Mouse (Mus musculus) limb, embryonic 15.5 days (tissue): ENCODE measurements at regions not wholly inside any gene's neighbourhood (a gene's known extent, or its start where the extent isn't known, plus 50 kb on each side); places are given as distances from the start of the nearest gene placed in this dataset.

Experiments
- ATAC-seq: fragments of 200-750 bp; cut with Nextera tagmentation; 2 replicates; pipeline ENCODE4 v1.8.0; 2017; ENCODE audit warnings: low read depth, moderate TSS enrichment; ENCODE audit not compliant: insufficient number of reproducible peaks, low FRiP score, low TSS enrichment
- H3K27ac ChIP-seq: fragments of 300-500 bp; sonication (generic); 2 replicates; pipeline ENCODE4 v1.5.1; 2015; ENCODE audit warnings: moderate library complexity, mild to moderate bottlenecking, inconsistent platforms
- H3K27me3 ChIP-seq: fragments of 300-500 bp; sonication (generic); 2 replicates; pipeline ENCODE4 v1.6.1; 2015; ENCODE audit warnings: inconsistent platforms
- H3K36me3 ChIP-seq: fragments of 300-500 bp; sonication (generic); 2 replicates; pipeline ENCODE4 v1.6.1; 2015; ENCODE audit warnings: inconsistent platforms
- H3K4me1 ChIP-seq: fragments of 300-500 bp; sonication (generic); 2 replicates; pipeline ENCODE4 v1.6.1; 2015; ENCODE audit warnings: inconsistent platforms
- H3K4me2 ChIP-seq: fragments of 300-500 bp; sonication (generic); 2 replicates; pipeline ENCODE4 v1.6.1; 2015; ENCODE audit warnings: mild to moderate bottlenecking, inconsistent platforms
- H3K4me3 ChIP-seq: fragments of 300-500 bp; sonication (generic); 2 replicates; pipeline ENCODE4 v1.5.1; 2015; ENCODE audit warnings: mild to moderate bottlenecking, inconsistent platforms
- H3K9ac ChIP-seq: fragments of 300-500 bp; sonication (generic); 2 replicates; pipeline ENCODE4 v1.6.1; 2015; ENCODE audit warnings: inconsistent platforms
- H3K9me3 ChIP-seq: fragments of 300-500 bp; sonication (generic); 2 replicates; pipeline ENCODE4 v1.6.1; 2016; ENCODE audit warnings: inconsistent platforms
- WGBS: fragments of 180-500 bp; shearing (Covaris S2); methylation state at CpG from one replicate; pipeline ENCODE4 v1.1.7; 2015; 5-methylcytosine and 5-hydroxymethylcytosine counted together

- Histone ChIP-seq H3K27me3 (no peaks in the 10 kb centered on the region), H3K36me3 (no peaks in the 10 kb centered on the region), H3K4me1 (no peaks in the 10 kb centered on the region), H3K4me2 (no peak overlapping the region), H3K4me3 (no peak overlapping the region), H3K9me3 (no peaks in the 10 kb centered on the region), H3K9ac (no peak overlapping the region), H3K27ac (no peak overlapping the region)
- no peak for ATAC-seq
- 83% methylated on average over 5 of the region's 5 CpGs for WGBS
These were observed 111.4 kb upstream of the Gli2 start for GRCm38 (mm10) chr1:119164811-119165210.

- ATAC-seq: no peak
- no peaks in the 10 kb centered on the region for H3K9me3 ChIP-seq
- no peak overlapping the region for H3K4me2 ChIP-seq
- H3K4me3 ChIP-seq: no peak overlapping the region
- no peak overlapping the region for H3K27ac ChIP-seq
- no peak overlapping the region for H3K9ac ChIP-seq
- no peaks in the 10 kb centered on the region for H3K4me1 ChIP-seq
- no peaks in the 10 kb centered on the region for H3K36me3 ChIP-seq
- H3K27me3 ChIP-seq: no peaks in the 10 kb centered on the region
These were observed 110.4 kb upstream of the Gli2 start for GRCm38 (mm10) chr1:119163846-119164245.

DNA sequence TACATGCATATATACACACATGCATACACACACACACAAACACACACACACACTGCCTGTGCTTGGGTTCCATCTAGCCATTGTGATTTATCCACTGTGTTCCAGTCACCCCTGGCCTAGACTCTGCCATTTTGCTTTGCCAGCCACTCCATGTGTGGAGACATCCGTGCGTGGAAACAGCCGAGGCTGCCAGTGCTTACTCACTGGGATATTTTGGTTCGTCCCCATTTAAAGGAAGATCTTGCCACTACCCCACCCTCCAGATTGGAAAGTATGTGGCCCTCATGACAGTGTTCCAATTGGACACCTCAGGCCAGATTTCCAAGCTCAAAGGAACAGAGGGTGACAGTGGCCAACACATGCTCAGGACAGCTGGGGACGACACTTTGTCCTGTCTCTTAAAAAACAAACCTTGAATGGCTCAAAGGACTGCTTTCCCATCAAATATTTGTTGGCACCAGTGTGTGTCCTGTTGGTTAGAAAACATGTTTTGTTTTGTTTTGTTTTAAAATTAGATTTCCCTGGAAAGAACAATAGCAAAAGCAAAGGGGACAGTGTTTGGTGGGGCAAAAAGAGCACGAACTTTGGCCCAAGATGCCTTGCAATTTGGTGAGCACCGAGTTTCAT, 109.8 kb upstream of the Gli2 start:
- no peaks in the 10 kb centered on the region for H3K4me1 ChIP-seq
- H3K27ac ChIP-seq: no peak overlapping the region
- no peaks in the 10 kb centered on the region for H3K36me3 ChIP-seq
- no peak overlapping the region for H3K9ac ChIP-seq
- ATAC-seq: no peak
- no peak overlapping the region for H3K4me3 ChIP-seq
- no peaks in the 10 kb centered on the region for H3K9me3 ChIP-seq
- no peak overlapping the region for H3K4me2 ChIP-seq
- no peaks in the 10 kb centered on the region for H3K27me3 ChIP-seq
- WGBS: 83% methylated on average over 7 of the region's 7 CpGs

- Histone ChIP-seq H3K9me3 (no peaks in the 10 kb centered on the region), H3K36me3 (no peaks in the 10 kb centered on the region), H3K9ac (no peak overlapping the region), H3K4me2 (no peak overlapping the region), H3K4me1 (no peaks in the 10 kb centered on the region), H3K27me3 (no peaks in the 10 kb centered on the region), H3K27ac (no peak overlapping the region), H3K4me3 (no peak overlapping the region)
- ATAC-seq: no peak
- 76% methylated on average over 3 of the region's 3 CpGs for WGBS
These were observed 108.3 kb upstream of the Gli2 start for GRCm38 (mm10) chr1:119161751-119162150.

DNA sequence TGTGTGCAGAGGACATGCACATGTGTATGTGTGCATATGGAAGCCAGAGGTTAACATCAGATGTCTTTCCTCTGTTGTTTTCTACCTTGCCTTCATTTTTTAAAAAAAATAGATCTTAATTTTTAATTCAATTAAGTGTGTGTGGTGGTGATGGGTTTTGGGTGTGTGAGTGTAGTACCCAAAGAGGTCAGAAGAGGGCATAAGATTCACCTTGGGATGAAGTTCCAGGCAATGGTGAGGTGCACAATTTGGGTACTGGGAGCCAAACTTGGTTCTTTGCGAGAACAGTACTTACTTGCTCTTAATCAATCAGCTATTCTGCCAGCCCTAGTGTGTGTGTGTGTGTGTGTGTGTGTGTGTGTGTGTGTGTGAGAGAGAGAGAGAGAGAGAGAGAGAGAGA, 106.9 kb upstream of the Gli2 start:
- ATAC-seq: no peak
- H3K9ac ChIP-seq: no peak overlapping the region
- no peak overlapping the region for H3K4me2 ChIP-seq
- no peaks in the 10 kb centered on the region for H3K27me3 ChIP-seq
- WGBS: 85% methylated on average over 1 of the region's 1 CpGs
- H3K4me3 ChIP-seq: no peak overlapping the region
- H3K36me3 ChIP-seq: no peaks in the 10 kb centered on the region
- no peak overlapping the region for H3K27ac ChIP-seq
- no peaks in the 10 kb centered on the region for H3K9me3 ChIP-seq
- no peaks in the 10 kb centered on the region for H3K4me1 ChIP-seq

DNA sequence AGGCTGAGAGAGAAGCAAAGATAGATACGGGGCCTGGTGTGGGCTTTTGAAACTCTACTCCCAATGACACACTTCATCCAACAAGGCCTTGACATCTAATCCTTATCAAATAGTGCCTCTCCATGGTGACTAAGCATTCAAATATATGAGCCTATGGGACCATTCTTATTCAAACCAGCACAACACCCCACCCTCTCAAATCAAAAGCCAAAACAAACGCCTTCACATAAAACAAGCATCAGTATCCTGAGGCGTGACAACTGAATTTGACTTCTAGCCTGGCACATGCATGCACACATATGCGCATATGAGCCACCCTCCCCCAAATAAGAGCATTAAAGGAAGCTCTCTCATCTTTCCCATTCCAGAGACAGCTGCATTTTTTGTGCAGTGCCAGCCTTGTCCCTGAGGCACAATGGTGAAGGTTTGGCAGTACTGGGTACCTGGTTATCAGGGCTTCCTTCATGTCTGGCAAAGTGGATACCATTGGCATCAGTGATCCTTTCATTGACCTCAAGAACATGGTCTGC, 103.8 kb upstream of the Gli2 start:
- no peak overlapping the region for H3K27ac ChIP-seq
- no peaks in the 10 kb centered on the region for H3K9me3 ChIP-seq
- no peak for ATAC-seq

DNA sequence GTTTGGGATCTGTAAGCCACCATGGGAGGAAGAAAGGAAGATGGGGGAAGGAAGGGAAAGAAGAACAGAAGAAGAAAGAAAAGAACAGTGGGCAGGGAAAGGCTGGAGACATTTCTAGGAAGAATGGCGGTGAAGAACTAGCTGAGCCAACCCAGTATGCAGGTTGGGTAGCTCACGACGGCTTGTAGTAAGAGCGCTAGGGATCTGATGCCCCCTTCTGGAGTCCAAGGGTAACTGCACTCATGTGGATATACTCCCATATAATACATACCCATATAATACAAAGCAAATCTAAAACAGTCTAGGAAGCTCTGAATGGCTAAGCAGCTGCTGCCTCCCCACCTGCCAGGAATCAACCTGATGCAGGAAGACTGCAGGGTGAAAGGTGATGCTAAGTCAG, 100.2 kb upstream of the Gli2 start:
- no peaks in the 10 kb centered on the region for H3K27me3 ChIP-seq
- no peak overlapping the region for H3K4me3 ChIP-seq
- no peak overlapping the region for H3K9ac ChIP-seq
- H3K4me1 ChIP-seq: no peaks in the 10 kb centered on the region
- H3K27ac ChIP-seq: no peak overlapping the region
- no peak for ATAC-seq
- WGBS: 93% methylated on average over 4 of the region's 4 CpGs
- H3K4me2 ChIP-seq: no peak overlapping the region
- H3K9me3 ChIP-seq: no peaks in the 10 kb centered on the region
- no peaks in the 10 kb centered on the region for H3K36me3 ChIP-seq

More for the DNA sequence above, 103.8 kb upstream of the Gli2 start:
- Histone ChIP-seq H3K9ac (no peak overlapping the region), H3K4me2 (no peak overlapping the region), H3K4me1 (no peaks in the 10 kb centered on the region), H3K36me3 (no peaks in the 10 kb centered on the region), H3K4me3 (no peak overlapping the region), H3K27me3 (no peaks in the 10 kb centered on the region)
- 83% methylated on average over 4 of the region's 4 CpGs for WGBS

DNA sequence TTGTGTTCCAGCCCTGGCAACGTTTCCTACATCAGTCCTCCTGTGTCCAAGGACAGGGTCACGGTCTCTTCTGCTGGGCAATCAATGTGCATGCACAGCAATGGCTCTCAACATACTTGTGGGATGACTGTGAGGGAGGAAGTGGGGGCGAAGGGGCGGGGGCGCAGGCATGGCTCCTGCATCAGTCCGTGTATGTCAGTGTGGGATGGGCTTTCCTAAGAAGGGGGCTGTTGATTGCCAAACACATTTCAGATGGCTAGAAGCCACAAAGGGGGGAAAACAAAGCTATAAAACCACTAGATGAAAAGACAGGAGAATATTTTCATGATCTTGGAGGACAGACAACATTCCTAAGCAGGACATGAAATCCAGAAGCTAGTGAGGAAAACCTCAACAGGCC, 99.4 kb upstream of the Gli2 start:
- Histone ChIP-seq H3K36me3 (no peaks in the 10 kb centered on the region), H3K27me3 (no peaks in the 10 kb centered on the region), H3K27ac (no peak overlapping the region), H3K4me1 (no peaks in the 10 kb centered on the region), H3K9ac (no peak overlapping the region), H3K4me3 (no peak overlapping the region), H3K4me2 (no peak overlapping the region), H3K9me3 (no peaks in the 10 kb centered on the region)
- 51% methylated on average over 6 of the region's 6 CpGs for WGBS
- peak; percentile 50; the same call in 1 of the 2 replicates for ATAC-seq

DNA sequence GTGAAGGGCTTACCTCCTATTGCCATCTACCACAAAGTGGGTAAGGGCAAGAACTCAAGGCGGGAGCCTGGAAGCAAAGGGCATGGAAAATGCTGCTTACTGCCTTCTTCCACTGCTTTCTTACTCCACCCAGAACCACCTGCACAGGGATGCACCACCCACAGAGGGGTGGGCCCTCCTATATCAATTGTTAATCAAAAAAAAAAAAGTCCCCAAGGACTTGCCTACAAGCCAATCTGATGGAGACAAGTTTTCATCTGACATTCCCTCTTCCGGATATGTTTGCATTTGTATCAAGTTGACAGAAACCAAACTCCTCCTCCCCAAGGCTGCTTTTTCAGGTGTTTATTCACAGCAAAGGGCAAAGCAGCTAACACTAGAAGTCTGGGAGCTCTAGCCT, 94.1 kb upstream of the Gli2 start:
- Histone ChIP-seq H3K4me3 (no peak overlapping the region), H3K27me3 (no peaks in the 10 kb centered on the region), H3K9me3 (no peaks in the 10 kb centered on the region), H3K4me2 (no peak overlapping the region), H3K4me1 (peaks cover 9% of the 10 kb centered on the region), H3K27ac (no peak overlapping the region), H3K9ac (no peak overlapping the region), H3K36me3 (no peaks in the 10 kb centered on the region)
- ATAC-seq: no peak
- WGBS: 80% methylated on average over 2 of the region's 2 CpGs

- H3K9ac ChIP-seq: no peak overlapping the region
- H3K27ac ChIP-seq: peak overlapping the region; percentile 81
- H3K27me3 ChIP-seq: no peaks in the 10 kb centered on the region
- H3K4me3 ChIP-seq: no peak overlapping the region
- H3K4me1 ChIP-seq: peaks cover 9% of the 10 kb centered on the region
- WGBS: 26% methylated on average over 11 of the region's 11 CpGs
- peak; percentile 59; the same call in 1 of the 2 replicates for ATAC-seq
- H3K9me3 ChIP-seq: no peaks in the 10 kb centered on the region
- H3K4me2 ChIP-seq: no peak overlapping the region
- no peaks in the 10 kb centered on the region for H3K36me3 ChIP-seq
These were observed 90.4 kb upstream of the Gli2 start for GRCm38 (mm10) chr1:119143808-119144207.

DNA sequence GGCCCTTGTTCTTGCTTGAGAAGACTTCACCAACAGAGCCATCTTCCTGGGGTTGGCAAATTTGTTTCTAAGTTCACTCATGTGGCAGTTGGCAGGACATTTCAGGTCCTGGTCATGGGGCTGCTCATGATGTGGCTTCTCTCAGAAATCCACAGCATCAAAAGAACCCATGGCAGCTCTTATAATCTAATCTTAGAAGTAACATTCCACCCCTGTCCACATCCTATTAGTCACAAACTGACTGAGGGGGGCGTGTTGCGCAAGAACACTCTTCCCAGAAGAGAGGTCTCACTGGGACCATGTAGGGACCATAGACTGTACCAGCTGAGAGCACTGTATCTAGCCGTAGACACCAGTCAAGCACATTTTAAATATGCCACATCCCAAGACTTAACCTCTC, 75.6 kb upstream of the Gli2 start:
- Histone ChIP-seq H3K36me3 (no peaks in the 10 kb centered on the region), H3K9ac (no peak overlapping the region), H3K4me2 (no peak overlapping the region), H3K4me1 (no peaks in the 10 kb centered on the region), H3K9me3 (no peaks in the 10 kb centered on the region), H3K4me3 (no peak overlapping the region), H3K27ac (no peak overlapping the region), H3K27me3 (no peaks in the 10 kb centered on the region)
- ATAC-seq: no peak
- WGBS: 93% methylated on average over 3 of the region's 3 CpGs

GRCm38 (mm10) chr1:119125561-119125960, 72.1 kb upstream of the Gli2 start:
- H3K9ac ChIP-seq: no peak overlapping the region
- H3K9me3 ChIP-seq: no peaks in the 10 kb centered on the region
- WGBS: 30% methylated on average over 6 of the region's 6 CpGs
- H3K27me3 ChIP-seq: no peaks in the 10 kb centered on the region
- H3K4me2 ChIP-seq: no peak overlapping the region
- H3K36me3 ChIP-seq: no peaks in the 10 kb centered on the region
- H3K27ac ChIP-seq: no peak overlapping the region
- ATAC-seq: no peak
- H3K4me3 ChIP-seq: no peak overlapping the region
- H3K4me1 ChIP-seq: no peaks in the 10 kb centered on the region

DNA sequence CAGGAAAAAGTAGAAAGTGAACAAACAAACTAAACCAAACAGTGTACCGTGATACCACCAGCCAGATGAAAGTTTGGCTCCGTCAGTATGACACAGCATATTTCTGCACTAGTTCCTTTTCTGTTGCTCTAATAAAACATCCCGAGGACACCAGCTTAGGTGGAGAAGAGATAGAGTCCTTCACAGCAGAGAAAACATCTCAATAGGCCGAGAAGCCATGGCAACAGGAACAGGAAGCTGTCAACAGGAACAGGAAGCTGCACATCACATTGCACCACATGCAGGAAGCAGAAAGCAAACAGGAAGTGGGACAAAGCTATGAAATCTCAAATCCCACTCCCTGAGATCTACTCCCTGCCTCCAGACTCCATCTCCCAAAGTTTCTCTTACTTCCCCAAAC, 71.4 kb upstream of the Gli2 start:
- ATAC-seq: no peak
- no peaks in the 10 kb centered on the region for H3K27me3 ChIP-seq
- no peaks in the 10 kb centered on the region for H3K4me1 ChIP-seq
- no peaks in the 10 kb centered on the region for H3K9me3 ChIP-seq
- 81% methylated on average over 4 of the region's 4 CpGs for WGBS
- no peak overlapping the region for H3K4me2 ChIP-seq
- no peak overlapping the region for H3K9ac ChIP-seq
- H3K27ac ChIP-seq: no peak overlapping the region
- H3K4me3 ChIP-seq: no peak overlapping the region
- no peaks in the 10 kb centered on the region for H3K36me3 ChIP-seq
